Mouse (Mus musculus): Measurements from ENCODE around the gene Scube3. TPM values are rescaled to one million over a fixed set of nuclear protein-coding genes. Genes with fewer than 3 reads are reported as not detected.
A peak's percentile ranks its signal among the peaks of the same experiment; 100 is the strongest.

Scube3 gene
- polyA plus RNA-seq, 1 experiment from 2014 or later = 0.76 TPM

DNA sequence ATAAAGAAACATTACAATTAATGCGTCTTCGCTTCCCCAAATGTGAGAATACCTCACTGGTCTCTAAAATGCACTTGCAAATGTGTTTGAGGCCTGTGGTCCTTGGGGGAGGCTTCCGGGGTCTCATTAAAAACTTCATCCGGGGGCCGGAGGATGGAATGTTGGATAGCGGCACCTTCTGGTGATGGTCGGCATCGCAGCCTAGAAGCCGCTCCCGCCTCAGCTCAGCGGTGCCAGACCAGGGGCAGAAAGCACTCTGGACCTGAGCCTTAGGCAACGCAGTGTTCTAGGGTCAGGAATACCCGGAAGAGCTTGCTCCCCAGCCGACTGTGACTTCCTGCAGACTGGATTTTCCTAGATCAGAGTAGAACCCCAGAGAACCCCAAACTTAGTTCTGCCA lies 8.7 kb upstream of the Scube3 start:
- H3K27me3 ChIP-seq = peaks cover 14% of the 10 kb centered on the region
- 4% methylated on average over 14 of the region's 14 CpGs for WGBS
- H3K9me3 ChIP-seq (replicated peaks) = no peaks in the 10 kb centered on the region
- ATAC-seq (replicated peaks; ENCODE audit: insufficient number of reproducible peaks, insufficient read depth, low FRiP score, low read depth) = no peak
- no peak overlapping the region for H3K9ac ChIP-seq
- H3K4me3 ChIP-seq = no peak overlapping the region
- peak overlapping the region; percentile 36 for H3K4me2 ChIP-seq
- no peak overlapping the region for H3K27ac ChIP-seq
- peaks cover 9% of the 10 kb centered on the region for H3K4me1 ChIP-seq (replicated peaks)
- no peaks in the 10 kb centered on the region for H3K36me3 ChIP-seq

DNA sequence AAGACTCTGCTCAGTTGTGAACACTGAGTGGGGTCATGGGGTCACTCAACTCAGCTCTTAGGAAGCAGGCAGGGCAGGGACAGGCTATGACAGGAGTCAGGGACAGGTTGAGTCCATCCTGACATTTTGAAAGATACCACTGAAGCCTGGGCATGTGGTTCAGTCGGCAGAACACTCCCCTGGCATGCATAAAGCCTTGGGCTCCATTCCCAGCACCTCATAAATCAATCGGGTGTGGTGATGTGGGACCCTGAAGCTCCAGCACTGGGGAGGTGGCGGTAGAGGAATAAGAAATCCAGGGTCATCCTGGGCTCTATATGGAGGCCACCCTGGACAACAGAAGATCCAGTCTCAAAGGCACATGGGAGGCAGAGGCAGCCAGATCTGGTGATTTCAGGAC lies 6.4 kb upstream of the Scube3 start:
- Histone ChIP-seq H3K9me3 (replicated peaks) (no peaks in the 10 kb centered on the region), H3K4me2 (no peak overlapping the region), H3K4me3 (no peak overlapping the region), H3K4me1 (replicated peaks) (peaks cover 9% of the 10 kb centered on the region), H3K27ac (no peak overlapping the region), H3K27me3 (peaks cover 33% of the 10 kb centered on the region), H3K9ac (no peak overlapping the region), H3K36me3 (no peaks in the 10 kb centered on the region)
- WGBS = 66% methylated on average over 3 of the region's 3 CpGs
- no peak for ATAC-seq (replicated peaks; ENCODE audit: insufficient number of reproducible peaks, insufficient read depth, low FRiP score, low read depth)

- H3K27me3 ChIP-seq = peaks cover 41% of the 10 kb centered on the region
- no peak overlapping the region for H3K9ac ChIP-seq
- no peak overlapping the region for H3K4me2 ChIP-seq
- no peak overlapping the region for H3K4me3 ChIP-seq
- peaks cover 14% of the 10 kb centered on the region for H3K4me1 ChIP-seq (replicated peaks)
- no peaks in the 10 kb centered on the region for H3K9me3 ChIP-seq (replicated peaks)
- no peak overlapping the region for H3K27ac ChIP-seq
- no peak for ATAC-seq (replicated peaks; ENCODE audit: insufficient number of reproducible peaks, insufficient read depth, low FRiP score, low read depth)
- no peaks in the 10 kb centered on the region for H3K36me3 ChIP-seq
- WGBS = 12% methylated on average over 5 of the region's 5 CpGs
Observed at GRCm38 (mm10) chr17:28136266-28136665, 5.7 kb upstream of the Scube3 start.

- peaks cover 31% of the 10 kb centered on the region for H3K4me1 ChIP-seq (replicated peaks)
- no peak for ATAC-seq (replicated peaks; ENCODE audit: insufficient number of reproducible peaks, insufficient read depth, low FRiP score, low read depth)
- H3K4me3 ChIP-seq = no peak overlapping the region
- H3K36me3 ChIP-seq = no peaks in the 10 kb centered on the region
- 87% methylated on average over 8 of the region's 8 CpGs for WGBS
- no peaks in the 10 kb centered on the region for H3K9me3 ChIP-seq (replicated peaks)
- no peak overlapping the region for H3K9ac ChIP-seq
- H3K27ac ChIP-seq = no peak overlapping the region
- H3K27me3 ChIP-seq = peaks cover 58% of the 10 kb centered on the region
- H3K4me2 ChIP-seq = no peak overlapping the region
Observed at GRCm38 (mm10) chr17:28138013-28138412, 3.9 kb upstream of the Scube3 start.

GRCm38 (mm10) chr17:28138685-28139084 lies 3.3 kb upstream of the Scube3 start:
- no peaks in the 10 kb centered on the region for H3K36me3 ChIP-seq
- no peak for ATAC-seq (replicated peaks; ENCODE audit: insufficient number of reproducible peaks, insufficient read depth, low FRiP score, low read depth)
- WGBS = 56% methylated on average over 9 of the region's 9 CpGs
- no peak overlapping the region for H3K27ac ChIP-seq
- no peak overlapping the region for H3K4me3 ChIP-seq
- no peak overlapping the region for H3K4me2 ChIP-seq
- H3K9ac ChIP-seq = no peak overlapping the region
- no peaks in the 10 kb centered on the region for H3K9me3 ChIP-seq (replicated peaks)
- peaks cover 62% of the 10 kb centered on the region for H3K27me3 ChIP-seq
- peaks cover 36% of the 10 kb centered on the region for H3K4me1 ChIP-seq (replicated peaks)

DNA sequence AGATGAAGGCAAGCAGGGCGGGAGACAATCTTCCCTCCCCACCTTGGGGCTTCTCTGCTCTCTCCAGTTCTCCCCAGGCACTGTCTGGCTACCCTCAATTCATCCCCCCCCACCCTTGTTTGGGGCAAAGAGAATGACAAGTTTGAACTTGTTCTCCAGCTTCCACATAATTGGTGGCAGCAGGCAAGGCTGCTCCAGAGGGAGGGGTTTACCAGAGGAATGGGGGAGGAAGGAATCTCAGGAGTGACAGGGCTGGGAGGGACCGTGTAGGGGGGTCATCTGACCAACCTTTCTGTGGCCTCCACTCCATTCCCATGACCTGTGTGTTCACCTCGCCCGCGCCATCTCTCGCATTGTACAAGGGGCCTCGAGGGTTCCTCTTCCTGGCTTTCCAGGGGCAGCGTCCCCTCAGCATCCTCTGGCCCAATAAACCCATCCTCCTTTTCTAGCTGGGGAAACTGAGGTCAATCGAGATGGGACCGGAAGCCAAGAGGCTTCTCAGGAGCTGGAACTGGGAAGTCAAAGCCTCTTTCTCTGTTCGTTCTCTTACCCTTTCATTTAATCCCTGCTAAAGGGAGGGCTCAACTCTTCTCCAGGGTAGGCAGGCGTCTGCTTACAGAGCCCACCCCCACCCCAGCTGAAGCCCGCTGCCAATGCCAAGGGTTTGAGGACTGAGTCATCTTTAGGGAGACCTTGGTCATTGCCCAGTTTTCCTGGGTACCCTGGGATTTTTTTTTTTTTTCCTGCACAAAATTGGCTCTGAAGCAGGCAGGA lies 1.3 kb upstream of the Scube3 start:
- no peak overlapping the region for H3K9ac ChIP-seq
- WGBS = 40% methylated on average over 13 of the region's 13 CpGs
- H3K4me2 ChIP-seq = peak overlapping the region; percentile 10; the same call in 1 of the 2 replicates
- no peaks in the 10 kb centered on the region for H3K9me3 ChIP-seq (replicated peaks)
- H3K4me3 ChIP-seq = no peak overlapping the region
- no peaks in the 10 kb centered on the region for H3K36me3 ChIP-seq
- H3K4me1 ChIP-seq (replicated peaks) = peaks cover 42% of the 10 kb centered on the region
- peaks cover 74% of the 10 kb centered on the region for H3K27me3 ChIP-seq
- ATAC-seq (replicated peaks; ENCODE audit: insufficient number of reproducible peaks, insufficient read depth, low FRiP score, low read depth) = no peak
- H3K27ac ChIP-seq = no peak overlapping the region

- 4% methylated on average over 15 of the region's 15 CpGs for WGBS
- Histone ChIP-seq H3K9ac (peak overlapping the region; percentile 38; the same call in 1 of the 2 replicates), H3K36me3 (no peaks in the 10 kb centered on the region), H3K9me3 (replicated peaks) (no peaks in the 10 kb centered on the region), H3K27ac (no peak overlapping the region), H3K27me3 (peaks cover 78% of the 10 kb centered on the region), H3K4me2 (peak overlapping the region; percentile 99), H3K4me1 (replicated peaks) (peaks cover 39% of the 10 kb centered on the region), H3K4me3 (peak overlapping the region; percentile 66)
- ATAC-seq (replicated peaks; ENCODE audit: insufficient number of reproducible peaks, insufficient read depth, low FRiP score, low read depth) = no peak
Observed at GRCm38 (mm10) chr17:28141205-28141650, 713 bp upstream of the Scube3 start.

GRCm38 (mm10) chr17:28142700-28143610 lies 1.0 kb downstream of the Scube3 start:
- H3K9ac ChIP-seq = peak overlapping the region; percentile 62
- H3K27me3 ChIP-seq = peaks cover 84% of the 10 kb centered on the region
- no peak overlapping the region for H3K27ac ChIP-seq
- H3K4me3 ChIP-seq = peak overlapping the region; percentile 66
- H3K4me1 ChIP-seq (replicated peaks) = peaks cover 39% of the 10 kb centered on the region
- under 1% methylated on average over 33 of the region's 33 CpGs for WGBS
- H3K36me3 ChIP-seq = no peaks in the 10 kb centered on the region
- peak overlapping the region; percentile 99 for H3K4me2 ChIP-seq
- H3K9me3 ChIP-seq (replicated peaks) = no peaks in the 10 kb centered on the region
- no peak for ATAC-seq (replicated peaks; ENCODE audit: insufficient number of reproducible peaks, insufficient read depth, low FRiP score, low read depth)

DNA sequence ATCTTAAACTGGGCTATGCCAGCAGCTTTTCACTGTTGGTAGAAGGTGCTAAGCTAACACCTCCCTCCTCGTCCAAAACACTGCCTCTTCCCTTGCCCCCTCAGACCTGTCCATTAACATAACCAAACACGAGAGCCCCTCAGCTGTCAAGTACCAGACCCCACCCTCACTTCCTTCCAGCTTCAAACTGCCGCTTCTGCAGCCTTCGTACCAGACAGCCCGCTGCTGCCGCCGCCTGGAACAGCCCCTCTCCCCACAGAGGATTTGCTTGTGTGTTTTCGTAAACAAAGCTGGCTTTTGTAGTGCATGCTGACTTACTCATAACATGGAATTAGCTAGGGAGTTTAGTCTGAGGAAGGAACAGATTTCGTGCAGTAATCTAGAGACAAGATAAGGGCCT lies 1.8 kb downstream of the Scube3 start:
- Histone ChIP-seq H3K9me3 (replicated peaks) (no peaks in the 10 kb centered on the region), H3K36me3 (no peaks in the 10 kb centered on the region), H3K27me3 (peaks cover 85% of the 10 kb centered on the region), H3K4me1 (replicated peaks) (peaks cover 39% of the 10 kb centered on the region), H3K4me2 (peak overlapping the region; percentile 99), H3K4me3 (0 out of 2 replicates have a peak overlapping the region, but pooled peaks have one; percentile 0), H3K27ac (no peak overlapping the region), H3K9ac (no peak overlapping the region)
- ATAC-seq (replicated peaks; ENCODE audit: insufficient number of reproducible peaks, insufficient read depth, low FRiP score, low read depth) = no peak
- WGBS = 8% methylated on average over 9 of the region's 9 CpGs

DNA sequence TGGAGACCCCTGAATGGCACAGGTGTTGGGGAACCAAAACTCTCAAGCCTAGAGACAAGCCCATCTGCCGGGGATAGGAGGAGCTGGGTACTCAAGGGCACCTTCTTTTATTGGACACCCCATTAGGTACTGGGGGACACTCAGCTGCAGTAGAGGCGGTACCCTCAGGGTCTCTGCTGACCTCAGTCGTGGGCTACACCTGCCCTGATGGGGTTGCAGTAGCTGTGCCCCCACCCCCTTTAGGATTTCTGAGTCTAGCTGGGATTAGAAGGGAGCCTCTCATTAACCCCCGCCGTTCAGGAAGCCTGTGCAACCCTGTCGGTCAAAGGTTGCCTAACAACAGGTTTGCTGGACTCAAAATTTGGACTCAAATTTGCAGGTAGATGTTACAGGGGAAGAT lies 2.3 kb downstream of the Scube3 start:
- H3K27ac ChIP-seq = no peak overlapping the region
- H3K9ac ChIP-seq = no peak overlapping the region
- H3K27me3 ChIP-seq = peaks cover 81% of the 10 kb centered on the region
- no peak overlapping the region for H3K4me3 ChIP-seq
- no peaks in the 10 kb centered on the region for H3K36me3 ChIP-seq
- 17% methylated on average over 6 of the region's 6 CpGs for WGBS
- peaks cover 39% of the 10 kb centered on the region for H3K4me1 ChIP-seq (replicated peaks)
- H3K4me2 ChIP-seq = 0 out of 2 replicates have a peak overlapping the region, but pooled peaks have one; percentile 99
- no peaks in the 10 kb centered on the region for H3K9me3 ChIP-seq (replicated peaks)
- ATAC-seq (replicated peaks; ENCODE audit: insufficient number of reproducible peaks, insufficient read depth, low FRiP score, low read depth) = no peak

DNA sequence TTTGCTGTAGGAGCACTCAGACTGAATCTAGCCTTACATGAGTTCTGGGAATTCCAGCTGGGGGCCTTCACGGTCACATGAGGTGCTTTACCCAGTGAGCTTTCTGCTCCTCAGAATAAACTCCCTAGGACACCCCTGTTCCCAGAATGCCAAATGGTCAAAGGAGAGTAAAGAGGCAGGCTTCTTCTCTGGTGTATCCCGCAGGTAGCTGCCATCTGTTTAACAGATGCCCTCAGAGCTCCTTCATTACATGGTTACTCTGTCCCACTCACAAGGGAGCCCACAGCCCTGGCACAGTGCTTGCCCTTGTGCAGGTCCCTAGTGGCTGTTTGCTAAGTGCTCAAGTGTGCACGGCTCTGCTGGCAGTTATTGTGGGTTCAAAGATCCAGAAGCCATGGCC lies 6.3 kb downstream of the Scube3 start:
- WGBS = 72% methylated on average over 3 of the region's 3 CpGs
- H3K27me3 ChIP-seq = peaks cover 60% of the 10 kb centered on the region
- H3K4me2 ChIP-seq = no peak overlapping the region

More for the DNA sequence above, 6.3 kb downstream of the Scube3 start:
- Histone ChIP-seq H3K27ac (no peak overlapping the region), H3K9ac (no peak overlapping the region), H3K9me3 (replicated peaks) (no peaks in the 10 kb centered on the region), H3K4me1 (replicated peaks) (peaks cover 15% of the 10 kb centered on the region), H3K4me3 (no peak overlapping the region), H3K36me3 (no peaks in the 10 kb centered on the region)
- ATAC-seq (replicated peaks; ENCODE audit: insufficient number of reproducible peaks, insufficient read depth, low FRiP score, low read depth) = no peak

All from heart, embryonic 15.5 days (tissue).